Mouse (Mus musculus): ENCODE measurements around the gene Actg2. TPM values are rescaled to one million over a fixed set of nuclear protein-coding genes. Genes with fewer than 3 reads are reported as not detected.
"Not testable (repeated sequence)": the region's sequence is repeated elsewhere in the genome, so short reads cannot be mapped to it uniquely, and the experiment has no call there.

Actg2 gene
- 172 and 210 TPM in 2 replicates for polyA plus RNA-seq (2015; fragmentation: Nextera tagmentation; extraction: Ambion mirVana)

DNA sequence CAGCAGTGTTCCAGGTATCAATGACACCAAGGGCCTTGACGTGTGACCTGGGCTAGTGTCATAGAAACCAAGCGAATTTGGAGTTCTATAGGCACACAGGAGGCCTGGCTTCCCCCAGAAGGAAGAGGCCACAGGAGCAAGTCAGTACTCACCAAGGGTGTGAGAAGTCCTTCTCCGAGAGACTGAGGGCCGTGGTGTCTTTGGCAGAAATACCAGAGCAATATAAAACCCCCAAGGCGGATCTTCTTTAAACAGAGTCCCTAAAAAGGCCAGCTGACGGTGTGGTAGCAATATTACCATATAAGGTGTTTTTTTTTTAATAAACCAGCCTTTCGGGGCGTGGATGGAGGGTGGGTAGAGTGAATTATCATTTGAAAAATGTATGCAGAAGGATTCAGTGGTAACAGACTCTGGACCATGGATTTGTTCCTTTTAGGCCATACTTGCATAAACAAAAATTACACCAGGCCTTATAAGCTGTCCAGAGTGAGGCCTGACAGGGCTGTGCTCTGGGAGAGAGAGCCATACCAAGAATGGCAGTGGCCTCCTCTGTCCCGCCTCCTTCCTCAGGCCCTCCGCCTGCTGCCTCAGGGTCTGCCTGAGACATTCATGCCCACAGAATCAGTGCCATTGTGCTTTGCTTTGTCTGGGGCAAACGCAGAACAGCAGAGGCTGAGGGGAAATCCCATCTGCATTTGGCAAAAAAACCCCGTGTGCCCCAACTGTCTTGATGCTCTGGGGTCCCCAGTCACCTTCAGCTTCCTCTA, at the start of gene Actg2:
Actg2 (minus strand) TSS at position 238 of the 767 bp plus-strand sequence.
- Histone ChIP-seq H3K4me2 (no peak within 1 kb of the TSS), H3K4me1 (peaks cover 12% of the 10 kb centered on the region; the same call in 1 of the 2 replicates), H3K9me3 (no peaks in the 10 kb centered on the region), H3K9ac (no peak within 1 kb of the TSS), H3K27ac (peak within 1 kb of the TSS; percentile 73), H3K27me3 (no peaks in the 10 kb centered on the region), H3K36me3 (no peaks in the 10 kb centered on the region), H3K4me3 (0 out of 2 replicates have a peak within 1 kb of the TSS, but pooled peaks have one; percentile 5)
- ATAC-seq (ENCODE audit: borderline replicate concordance, extremely low read depth, low FRiP score, low TSS enrichment), result peak; percentile 71; the same call in 1 of the 2 replicates
- WGBS, result 47% methylated on average over 12 of the region's 12 CpGs

DNA sequence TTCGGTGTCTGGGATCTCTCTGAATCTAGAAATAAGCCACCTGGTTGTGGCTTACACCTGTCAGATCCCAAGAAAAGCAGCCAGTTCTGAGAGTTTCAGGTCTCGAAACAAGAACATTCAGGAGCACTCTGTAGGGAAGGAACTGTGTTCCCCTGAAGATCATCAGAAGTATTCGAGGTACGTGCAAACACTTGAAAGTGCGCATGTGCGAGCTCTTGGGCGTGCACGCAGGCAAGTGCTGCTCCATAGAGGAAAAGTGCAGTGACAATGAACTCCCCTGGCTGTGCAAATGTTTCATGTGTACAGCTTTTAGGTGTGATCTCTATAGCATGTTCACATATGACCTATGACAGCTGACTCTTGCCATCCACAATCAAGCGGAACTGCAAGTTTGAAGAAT, 49.3 kb upstream of the Actg2 start:
- H3K4me1 ChIP-seq; H3K4me3 ChIP-seq; H3K4me2 ChIP-seq; H3K9me3 ChIP-seq; H3K36me3 ChIP-seq; ATAC-seq (ENCODE audit: borderline replicate concordance, extremely low read depth, low FRiP score, low TSS enrichment); H3K9ac ChIP-seq; H3K27ac ChIP-seq; H3K27me3 ChIP-seq: not testable (repeated sequence)
- WGBS, result 63% methylated on average over 9 of the region's 9 CpGs

DNA sequence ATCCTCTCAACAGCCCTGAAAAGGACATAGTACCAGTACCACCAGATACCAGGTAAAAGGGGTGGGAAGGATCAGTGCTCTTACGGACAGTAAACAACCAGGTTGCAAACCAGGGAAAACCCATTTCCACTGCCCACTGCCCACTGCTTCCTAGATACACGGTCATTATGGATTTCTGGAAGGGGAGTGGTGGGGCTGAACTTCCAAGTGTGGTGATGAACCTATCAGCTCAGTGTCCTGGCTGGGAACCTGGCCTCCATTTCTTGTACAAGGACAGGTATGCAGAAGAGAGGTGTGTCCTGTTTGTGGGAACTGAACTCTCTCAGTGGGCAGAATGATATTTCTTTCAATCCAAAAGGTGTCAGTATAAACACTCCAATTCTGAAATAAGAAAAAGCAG, 47.5 kb upstream of the Actg2 start:
- Histone ChIP-seq H3K9ac (no peak overlapping the region), H3K4me3 (no peak overlapping the region), H3K4me1 (no peaks in the 10 kb centered on the region), H3K27ac (no peak overlapping the region), H3K9me3 (no peaks in the 10 kb centered on the region), H3K36me3 (no peaks in the 10 kb centered on the region), H3K27me3 (peaks cover 9% of the 10 kb centered on the region; the same call in 1 of the 2 replicates), H3K4me2 (no peak overlapping the region)
- no peak for ATAC-seq (ENCODE audit: borderline replicate concordance, extremely low read depth, low FRiP score, low TSS enrichment)
- 70% methylated on average over 2 of the region's 2 CpGs for WGBS

DNA sequence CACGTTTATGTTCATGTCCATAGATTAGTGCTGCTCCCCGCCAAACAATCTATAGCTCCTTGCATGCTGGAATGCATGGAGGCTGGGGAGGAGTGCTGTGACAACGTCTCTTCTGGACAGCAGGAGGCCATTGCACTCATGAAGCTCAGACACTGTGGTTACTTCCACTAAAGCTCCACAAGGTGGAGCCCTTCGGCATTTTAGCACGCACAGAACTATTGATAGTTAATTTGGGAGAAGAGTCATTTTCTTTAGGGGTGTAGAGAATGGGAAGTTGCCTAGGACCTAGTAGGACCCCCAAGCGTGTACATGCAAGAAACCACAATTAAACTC, 46.8 kb upstream of the Actg2 start:
- no peak overlapping the region for H3K4me2 ChIP-seq
- H3K27ac ChIP-seq, result no peak overlapping the region
- no peaks in the 10 kb centered on the region for H3K36me3 ChIP-seq
- 4% methylated on average over 6 of the region's 6 CpGs for WGBS
- H3K9me3 ChIP-seq, result no peaks in the 10 kb centered on the region
- ATAC-seq (ENCODE audit: borderline replicate concordance, extremely low read depth, low FRiP score, low TSS enrichment), result no peak; the same call in 1 of the 2 replicates
- H3K9ac ChIP-seq, result no peak overlapping the region
- H3K4me3 ChIP-seq, result no peak overlapping the region
- no peaks in the 10 kb centered on the region for H3K4me1 ChIP-seq
- peaks cover 9% of the 10 kb centered on the region; the same call in 1 of the 2 replicates for H3K27me3 ChIP-seq

DNA sequence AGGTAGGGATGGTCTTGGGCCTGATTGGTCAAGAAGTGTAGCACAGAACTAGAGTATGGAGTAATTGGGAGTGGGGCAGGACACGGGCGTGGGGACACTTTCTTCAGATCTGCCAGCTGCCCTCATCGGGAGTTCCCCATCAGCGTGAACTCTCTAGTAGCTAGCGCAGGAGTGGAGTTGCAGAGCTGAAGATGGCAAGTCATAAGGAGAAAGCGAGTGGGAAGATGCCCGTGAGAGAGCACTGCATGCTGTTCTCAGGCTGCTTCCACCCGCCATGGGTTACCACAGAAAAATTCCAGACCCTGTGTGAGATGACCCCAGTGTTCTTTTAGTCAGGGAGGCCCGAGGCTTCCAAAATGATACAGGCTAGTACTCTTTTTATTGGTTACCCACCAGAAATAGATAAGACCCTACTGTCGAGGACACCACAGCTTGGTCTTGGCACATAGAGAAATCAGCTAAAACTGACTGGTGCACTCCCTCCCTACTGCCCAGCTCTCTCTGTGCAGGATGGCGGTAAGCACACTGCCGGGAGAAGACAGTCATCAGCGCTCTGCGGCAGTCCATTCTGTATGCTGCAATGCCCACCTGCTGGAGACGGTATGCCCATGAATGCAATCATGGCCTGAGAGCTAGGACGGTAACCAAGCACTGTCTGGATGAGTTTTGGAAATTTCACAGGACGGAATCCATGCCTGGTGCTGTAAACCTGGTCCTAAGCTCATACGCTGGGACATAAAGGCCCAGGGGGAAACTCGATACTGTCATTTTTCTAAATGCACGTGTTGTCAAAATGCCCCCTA, 46.3 kb upstream of the Actg2 start:
- ATAC-seq (ENCODE audit: borderline replicate concordance, extremely low read depth, low FRiP score, low TSS enrichment), result no peak
- no peak overlapping the region for H3K4me2 ChIP-seq

DNA sequence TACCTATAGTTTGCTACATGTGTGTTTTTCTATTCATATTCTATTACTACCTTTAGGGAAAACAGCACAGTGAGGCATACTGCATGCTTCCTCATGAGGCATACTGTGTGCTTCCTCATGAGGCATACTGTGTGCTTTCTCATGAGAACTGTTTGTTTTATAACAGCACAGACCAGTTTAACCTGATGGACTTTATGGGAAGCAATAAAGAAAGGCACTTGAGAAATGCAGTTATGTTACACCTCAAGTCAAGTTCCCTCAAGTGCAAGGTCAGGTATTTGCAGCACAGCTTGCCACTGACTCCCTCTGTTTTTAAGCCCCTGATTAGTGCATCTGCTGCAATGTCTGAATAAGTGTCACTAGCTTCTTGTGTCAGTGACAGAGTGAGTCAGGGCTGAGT, 41.5 kb upstream of the Actg2 start:
- H3K9me3 ChIP-seq, result no peaks in the 10 kb centered on the region
- ATAC-seq (ENCODE audit: borderline replicate concordance, extremely low read depth, low FRiP score, low TSS enrichment), result no peak
- peaks cover 18% of the 10 kb centered on the region; the same call in 1 of the 2 replicates for H3K27me3 ChIP-seq
- no peaks in the 10 kb centered on the region for H3K36me3 ChIP-seq
- H3K9ac ChIP-seq, result no peak overlapping the region
- peaks cover 3% of the 10 kb centered on the region; the same call in 1 of the 2 replicates for H3K4me1 ChIP-seq
- H3K4me2 ChIP-seq, result no peak overlapping the region
- H3K27ac ChIP-seq, result no peak overlapping the region
- no peak overlapping the region for H3K4me3 ChIP-seq

More for the DNA sequence above, 46.3 kb upstream of the Actg2 start:
- no peak overlapping the region for H3K4me3 ChIP-seq
- H3K4me1 ChIP-seq, result no peaks in the 10 kb centered on the region
- H3K36me3 ChIP-seq, result no peaks in the 10 kb centered on the region
- no peaks in the 10 kb centered on the region for H3K9me3 ChIP-seq
- 50% methylated on average over 20 of the region's 20 CpGs for WGBS
- no peak overlapping the region for H3K27ac ChIP-seq
- H3K27me3 ChIP-seq, result peaks cover 12% of the 10 kb centered on the region; the same call in 1 of the 2 replicates
- no peak overlapping the region for H3K9ac ChIP-seq

DNA sequence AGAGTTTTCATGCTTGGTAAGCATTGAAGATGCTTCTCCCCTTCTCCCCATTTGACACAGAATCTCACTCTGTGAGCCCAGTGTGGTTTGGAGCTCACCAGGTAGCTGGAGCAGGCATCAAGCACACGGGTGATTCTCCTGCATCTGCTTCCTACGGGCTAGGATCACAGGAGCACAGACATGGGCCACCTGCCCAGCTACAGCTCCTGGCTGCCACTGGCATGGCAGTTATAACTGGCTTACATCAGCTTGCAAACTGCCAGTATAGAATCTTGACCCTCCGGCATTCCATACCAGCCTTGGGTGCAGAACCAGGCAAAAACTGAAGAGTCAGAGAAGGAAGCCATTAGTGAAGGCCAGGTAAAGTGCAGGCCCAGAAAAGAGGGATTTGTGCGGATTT, 39.5 kb upstream of the Actg2 start:
- WGBS, result 77% methylated on average over 4 of the region's 4 CpGs
- Histone ChIP-seq H3K36me3 (no peaks in the 10 kb centered on the region), H3K27ac (no peak overlapping the region), H3K4me1 (peaks cover 10% of the 10 kb centered on the region), H3K27me3 (peaks cover 8% of the 10 kb centered on the region; the same call in 1 of the 2 replicates), H3K9me3 (no peaks in the 10 kb centered on the region), H3K9ac (no peak overlapping the region), H3K4me3 (no peak overlapping the region), H3K4me2 (no peak overlapping the region)
- no peak for ATAC-seq (ENCODE audit: borderline replicate concordance, extremely low read depth, low FRiP score, low TSS enrichment)

DNA sequence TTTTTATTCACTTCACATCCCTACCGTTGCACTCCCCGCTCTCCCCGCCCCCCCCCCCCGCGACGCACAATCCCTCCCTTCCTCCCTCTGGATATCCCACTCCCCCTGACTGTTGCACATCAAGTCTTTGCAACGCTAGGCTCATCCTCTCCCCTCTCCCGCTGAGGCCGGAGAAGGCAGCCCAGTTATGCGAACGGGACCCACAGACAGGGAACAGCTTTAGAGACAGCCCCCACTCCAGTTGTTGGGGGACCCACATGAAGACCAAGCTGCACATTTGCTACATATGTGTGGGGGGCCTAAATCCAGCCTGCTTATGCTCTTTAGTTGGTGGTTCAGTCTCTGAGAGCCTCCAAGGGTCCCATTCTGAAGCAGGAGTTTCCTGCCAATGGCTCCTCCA, 36.6 kb upstream of the Actg2 start, which contains the start of gene Stambp:
Stambp (minus strand) TSS at position 59 of the 400 bp plus-strand sequence.
- Histone ChIP-seq H3K36me3 (no peaks in the 10 kb centered on the region), H3K27ac (peak within 1 kb of the TSS; percentile 58), H3K4me2 (peak within 1 kb of the TSS; percentile 79), H3K9ac (peak within 1 kb of the TSS; percentile 83), H3K4me3 (peak within 1 kb of the TSS; percentile 84), H3K9me3 (no peaks in the 10 kb centered on the region), H3K27me3 (peaks cover 8% of the 10 kb centered on the region; the same call in 1 of the 2 replicates), H3K4me1 (peaks cover 10% of the 10 kb centered on the region)
- peak; percentile 59 for ATAC-seq (ENCODE audit: borderline replicate concordance, extremely low read depth, low FRiP score, low TSS enrichment)
- WGBS, result 0% methylated on average over 8 of the region's 11 CpGs

DNA sequence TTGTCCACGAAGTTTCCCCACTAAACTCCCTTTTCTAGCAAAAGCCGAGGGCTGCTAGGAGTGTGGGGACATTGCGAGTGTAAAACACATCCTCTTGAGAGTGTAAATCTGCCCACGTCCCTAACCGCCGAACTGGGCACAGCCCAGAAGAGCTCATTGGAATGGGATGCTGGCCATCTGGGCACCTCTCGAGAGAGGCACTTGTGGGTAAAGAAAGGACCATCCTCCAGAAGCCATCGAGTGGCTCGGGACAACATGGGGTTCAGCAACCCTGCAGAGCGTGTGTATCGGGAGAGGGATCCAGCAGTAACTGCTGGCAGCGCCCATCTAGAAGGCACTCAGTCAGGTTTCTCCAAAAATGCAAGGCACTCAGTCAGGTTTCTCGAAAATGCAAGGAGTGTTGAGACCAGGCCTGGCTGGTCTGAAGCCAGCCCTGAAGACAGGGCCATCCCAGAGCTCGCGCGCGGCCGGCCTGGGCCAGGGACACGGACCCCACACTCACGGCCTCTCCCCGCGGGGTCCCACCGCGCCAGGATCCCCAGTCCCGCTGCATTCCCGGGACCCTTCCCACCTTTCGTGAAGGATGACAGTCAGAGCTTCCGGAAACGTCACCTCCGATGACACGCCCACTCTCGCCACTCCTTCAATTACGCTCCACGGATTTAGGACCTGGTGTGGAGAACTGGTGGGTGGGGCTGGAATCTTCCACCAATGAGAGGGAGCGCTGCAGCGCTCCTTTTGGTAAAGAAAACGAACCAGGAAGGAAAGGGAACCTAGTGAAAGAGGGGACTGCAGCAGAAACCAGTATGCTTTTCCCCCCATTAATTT, 36.0 kb upstream of the Actg2 start:
- Histone ChIP-seq H3K4me3 (peak overlapping the region; percentile 84), H3K36me3 (no peaks in the 10 kb centered on the region), H3K9ac (peak overlapping the region; percentile 83), H3K4me1 (peaks cover 10% of the 10 kb centered on the region), H3K4me2 (peak overlapping the region; percentile 79), H3K27me3 (peaks cover 5% of the 10 kb centered on the region; the same call in 1 of the 2 replicates), H3K9me3 (no peaks in the 10 kb centered on the region), H3K27ac (peak overlapping the region; percentile 58)
- ATAC-seq (ENCODE audit: borderline replicate concordance, extremely low read depth, low FRiP score, low TSS enrichment), result peak; percentile 95
- WGBS, result 4% methylated on average over 37 of the region's 37 CpGs

DNA sequence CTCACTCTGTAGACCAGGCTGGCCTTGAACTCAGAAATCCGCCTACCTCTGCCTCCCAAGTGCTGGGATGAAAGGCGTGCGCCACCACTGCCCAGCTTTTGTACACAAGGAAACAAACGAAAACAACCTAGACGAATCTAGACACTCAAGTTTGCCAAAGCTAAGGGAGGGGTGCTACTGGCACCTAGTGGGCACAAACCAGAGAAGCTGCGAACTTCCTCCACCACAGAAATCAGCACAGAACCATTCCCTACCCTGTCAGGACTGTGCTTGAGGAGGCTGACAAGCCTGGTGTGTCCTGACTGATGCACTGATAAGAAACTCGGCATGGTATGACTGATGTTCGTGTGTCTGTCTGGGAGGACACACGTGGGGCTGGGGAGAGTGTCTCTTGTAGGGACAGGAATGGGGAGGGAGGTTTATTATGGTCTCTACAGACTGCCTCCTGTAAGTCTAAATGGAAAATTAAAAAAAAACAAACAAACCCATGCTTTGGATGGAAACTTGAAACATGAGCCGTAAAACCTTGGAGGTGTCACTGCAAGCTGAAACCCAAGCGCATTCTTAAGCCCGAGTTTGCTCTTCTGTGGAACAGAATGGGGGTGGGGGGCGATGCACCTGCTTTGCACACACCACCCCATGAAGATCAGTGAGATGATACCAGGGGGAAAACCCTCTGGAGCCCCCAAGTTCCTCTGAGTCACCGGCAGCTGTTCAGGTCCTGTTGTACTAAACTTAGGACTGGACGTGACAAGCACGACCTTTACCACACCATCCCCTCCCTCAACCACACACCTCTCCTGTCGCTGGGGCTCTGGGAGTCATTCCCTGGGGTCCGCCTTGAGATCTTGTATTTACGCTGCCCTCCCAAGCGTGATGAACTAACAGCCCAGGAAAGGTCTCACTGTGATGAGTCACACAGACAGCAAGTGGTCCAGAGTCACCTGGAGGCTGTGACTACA, 33.1 kb upstream of the Actg2 start:
- H3K9me3 ChIP-seq, result no peaks in the 10 kb centered on the region
- no peak overlapping the region for H3K4me2 ChIP-seq
- H3K4me3 ChIP-seq, result no peak overlapping the region
- WGBS, result 55% methylated on average over 20 of the region's 20 CpGs
- H3K36me3 ChIP-seq, result no peaks in the 10 kb centered on the region
- no peak overlapping the region for H3K9ac ChIP-seq
- peaks cover 3% of the 10 kb centered on the region; the same call in 1 of the 2 replicates for H3K27me3 ChIP-seq
- no peak for ATAC-seq (ENCODE audit: borderline replicate concordance, extremely low read depth, low FRiP score, low TSS enrichment)
- H3K4me1 ChIP-seq, result peaks cover 10% of the 10 kb centered on the region
- H3K27ac ChIP-seq, result no peak overlapping the region

All from lung, embryonic 15.5 days (tissue).